Mouse (Mus musculus): Measurements from ENCODE around the gene Pds5a.
"Not testable (repeated sequence)": the region's sequence is repeated elsewhere in the genome, so short reads cannot be mapped to it uniquely, and the experiment has no call there.

Gene Pds5a

DNA sequence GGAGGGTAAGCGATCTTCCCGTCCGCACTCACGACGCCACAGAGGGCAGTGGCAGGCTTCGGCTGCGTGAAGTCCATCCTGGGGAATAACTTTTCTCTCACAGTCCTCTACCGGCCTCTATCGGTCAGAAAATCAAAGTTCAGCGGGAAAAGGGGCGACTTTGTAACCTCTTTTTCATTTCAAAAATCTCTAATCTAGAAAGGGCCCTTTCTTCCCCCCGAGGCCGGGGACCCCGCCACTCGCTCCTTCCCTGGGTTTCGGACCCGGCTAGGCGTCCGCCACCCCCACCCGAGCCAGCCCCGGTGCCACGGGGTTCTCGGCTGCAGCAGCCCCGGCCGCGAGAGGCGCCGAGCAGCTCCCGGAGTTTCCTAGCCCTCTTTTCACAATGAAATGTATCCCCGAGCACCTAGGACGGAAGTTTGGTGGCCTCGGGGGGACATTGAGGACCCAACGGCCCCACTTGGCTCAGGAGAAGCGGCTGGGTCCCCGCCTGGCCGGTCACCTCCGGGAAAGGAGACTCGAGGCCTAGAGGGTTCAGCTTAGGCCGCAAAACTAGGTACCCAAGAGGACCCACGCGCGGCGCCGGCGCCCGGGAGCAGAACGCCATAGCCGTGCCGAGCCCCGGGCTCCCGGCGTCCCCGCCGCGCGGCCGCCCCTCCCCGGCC lies 1.1 kb downstream of the Pds5a start:
- DNase-seq (ENCODE audit: low read depth), result peak; percentile 91

DNA sequence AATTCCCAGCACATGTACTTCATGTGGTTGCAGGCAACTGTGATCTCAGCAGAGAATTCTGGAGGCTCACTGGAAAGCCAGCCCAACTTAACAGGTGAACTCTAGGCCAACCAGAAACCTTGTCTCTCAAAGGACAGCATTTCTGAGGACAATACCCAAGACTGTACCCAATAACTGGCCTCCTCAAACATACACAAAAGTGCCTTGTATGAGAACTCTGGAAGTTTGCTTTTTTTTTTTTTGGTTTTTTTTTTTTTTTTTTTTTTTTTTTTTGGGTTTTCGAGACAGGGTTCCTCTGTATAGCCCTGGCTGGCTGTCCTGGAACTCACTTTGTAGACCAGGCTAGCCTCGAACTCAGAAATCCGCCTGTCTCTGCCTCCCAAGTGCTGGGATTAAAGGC lies 4.0 kb downstream of the Pds5a start:
- DNase-seq (ENCODE audit: low read depth), result not testable (repeated sequence)

DNA sequence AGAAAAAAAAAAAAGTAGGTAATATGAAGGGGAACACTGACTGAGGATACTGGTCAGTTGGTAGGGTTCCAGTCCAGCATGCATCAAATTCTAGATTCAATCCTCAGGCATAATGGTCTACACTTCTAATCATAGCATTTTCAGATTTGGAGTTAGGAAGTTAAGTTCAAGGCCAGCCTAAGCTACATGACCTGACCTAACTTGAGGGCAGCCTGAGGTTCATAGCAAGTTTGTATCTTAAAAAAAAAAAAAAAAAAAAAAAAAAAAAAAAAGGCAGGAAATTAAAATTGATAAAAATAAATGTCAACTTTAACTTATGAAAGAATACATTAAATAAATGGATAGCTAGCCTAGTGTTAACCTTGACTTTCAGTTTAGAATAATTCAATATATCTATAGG lies 5.1 kb downstream of the Pds5a start:
- no peak for DNase-seq (ENCODE audit: low read depth)

DNA sequence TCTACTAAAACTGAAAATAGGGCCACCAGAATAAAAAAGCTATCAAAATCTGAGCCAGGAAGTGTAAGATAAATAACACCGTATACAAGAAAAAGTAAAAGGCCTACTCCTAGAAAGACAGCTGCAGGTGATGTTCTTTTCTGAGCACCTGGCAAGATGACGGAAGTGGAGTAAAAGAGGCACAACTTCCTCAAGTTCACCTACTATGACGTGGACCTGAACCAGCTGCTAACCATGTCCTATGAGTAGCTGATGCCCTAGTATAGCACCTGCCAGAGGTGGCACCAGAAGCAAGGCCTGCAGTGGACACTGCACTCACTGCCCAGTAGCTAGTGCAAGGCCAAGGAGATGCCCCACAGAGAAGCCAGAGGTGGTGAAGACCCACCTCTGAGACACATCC lies 9.3 kb downstream of the Pds5a start:
- no peak for DNase-seq (ENCODE audit: low read depth)

DNA sequence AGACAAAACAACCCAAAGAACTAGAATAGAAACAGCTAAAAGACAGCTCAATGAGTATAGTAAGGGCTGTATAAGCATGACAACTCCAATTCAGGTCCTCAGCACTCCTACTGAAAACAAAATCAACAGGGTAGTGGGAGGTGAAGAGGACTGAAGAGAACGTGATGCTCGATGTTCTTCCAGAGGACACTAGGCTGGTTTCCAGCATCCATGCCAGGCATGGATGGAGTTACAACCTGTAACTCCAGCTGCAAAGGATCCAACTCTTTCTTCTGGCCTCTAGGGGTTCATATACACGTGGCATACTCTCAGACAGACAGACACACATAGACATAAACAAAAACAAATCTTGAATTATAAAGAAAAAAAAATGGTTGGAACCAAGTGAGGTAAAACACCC lies 11.3 kb downstream of the Pds5a start:
- DNase-seq (ENCODE audit: low read depth), result no peak

DNA sequence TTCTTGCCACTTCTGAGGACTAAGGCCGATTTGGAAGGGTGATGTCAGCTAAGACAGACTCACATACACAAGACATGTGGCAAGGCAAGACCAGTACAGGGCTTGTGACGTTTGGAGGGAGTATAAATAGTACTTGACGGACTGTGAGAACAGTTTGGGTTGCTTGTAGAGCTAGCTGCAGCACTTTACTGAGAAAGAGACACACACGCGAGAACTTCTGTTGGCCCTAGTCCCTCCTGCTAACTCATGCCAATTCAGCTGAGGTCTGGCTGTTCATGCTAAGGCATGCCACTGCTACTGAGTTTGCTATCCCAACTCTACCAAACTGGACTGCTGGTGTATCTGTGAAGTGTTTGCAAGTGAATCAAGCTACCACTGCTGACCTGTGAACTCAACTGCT lies 19.2 kb downstream of the Pds5a start:
- DNase-seq (ENCODE audit: low read depth), result no peak

DNA sequence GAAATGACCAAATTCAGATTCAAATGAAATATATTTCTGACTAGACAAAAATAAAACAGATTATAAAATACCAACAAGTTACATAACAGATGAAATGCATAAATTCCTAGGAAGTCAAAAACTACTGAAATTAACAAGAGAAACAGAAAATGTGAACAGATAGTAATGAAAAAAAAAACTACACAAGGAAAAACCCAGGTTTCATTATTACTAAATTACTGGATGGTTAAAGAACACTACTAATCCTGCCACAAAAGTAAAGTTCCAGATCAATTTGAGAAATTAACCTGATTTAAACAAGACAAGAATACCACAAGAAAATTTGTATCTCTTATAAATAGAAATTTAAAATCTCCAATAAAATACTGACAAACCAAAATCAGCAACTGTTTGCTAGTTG lies 25.9 kb downstream of the Pds5a start:
- DNase-seq (ENCODE audit: low read depth), result no peak

DNA sequence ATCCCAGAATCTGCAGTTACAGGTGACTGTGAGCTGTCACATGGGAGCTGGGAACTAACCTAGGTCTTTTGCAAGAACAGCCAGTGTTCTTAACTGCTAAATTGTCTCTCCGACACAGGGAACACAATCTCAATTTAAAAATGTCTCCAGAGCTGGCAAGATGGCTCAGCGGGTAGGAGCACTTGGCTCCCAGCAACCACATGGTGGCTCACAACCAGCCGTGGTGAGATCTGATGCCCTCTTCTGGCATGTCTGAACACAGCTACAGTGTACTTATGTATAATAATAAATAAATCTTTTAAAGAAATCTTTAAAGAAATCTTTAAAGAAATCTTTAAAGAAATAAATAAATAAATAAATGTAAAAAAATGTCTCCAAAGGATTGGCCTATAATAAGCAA lies 30.4 kb downstream of the Pds5a start:
- DNase-seq (ENCODE audit: low read depth), result no peak

DNA sequence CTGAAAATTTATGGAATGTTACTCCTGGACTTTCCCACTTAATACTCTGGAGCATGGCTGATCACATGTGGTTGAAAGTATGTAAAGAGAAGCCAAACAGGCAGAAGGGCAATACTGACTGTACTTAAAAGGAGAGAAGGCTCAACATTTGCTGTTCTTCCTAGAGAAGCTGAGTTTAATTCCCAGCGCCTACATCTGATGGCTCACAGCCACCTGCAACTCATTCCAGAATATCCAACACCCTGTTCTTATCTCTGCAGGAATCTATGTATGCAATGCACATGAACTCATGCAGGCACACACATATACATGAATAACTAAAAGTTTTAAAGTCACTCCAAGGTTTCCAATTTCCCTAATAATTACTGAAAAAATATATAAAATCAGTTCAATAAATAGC lies 32.7 kb downstream of the Pds5a start:
- peak; percentile 28 for DNase-seq (ENCODE audit: low read depth)

DNA sequence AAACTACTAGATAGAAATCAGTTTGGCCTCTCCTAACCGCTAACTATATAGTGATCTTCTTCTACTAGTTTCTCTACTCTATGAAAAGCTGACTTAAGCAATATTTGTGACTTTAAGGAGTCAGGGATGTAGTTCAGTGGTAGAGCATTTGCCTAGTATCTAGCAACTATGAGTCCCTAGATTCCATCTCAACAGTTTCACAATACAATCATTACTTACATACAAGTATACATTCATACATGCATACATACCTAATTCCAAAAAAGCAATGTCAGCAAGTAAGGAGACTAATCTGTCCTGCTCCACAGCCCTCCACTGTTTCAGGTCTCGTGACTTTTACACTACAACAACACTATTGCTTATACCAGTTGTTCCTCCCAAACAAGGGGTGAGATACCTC lies 36.1 kb downstream of the Pds5a start:
- DNase-seq (ENCODE audit: low read depth), result no peak

DNA sequence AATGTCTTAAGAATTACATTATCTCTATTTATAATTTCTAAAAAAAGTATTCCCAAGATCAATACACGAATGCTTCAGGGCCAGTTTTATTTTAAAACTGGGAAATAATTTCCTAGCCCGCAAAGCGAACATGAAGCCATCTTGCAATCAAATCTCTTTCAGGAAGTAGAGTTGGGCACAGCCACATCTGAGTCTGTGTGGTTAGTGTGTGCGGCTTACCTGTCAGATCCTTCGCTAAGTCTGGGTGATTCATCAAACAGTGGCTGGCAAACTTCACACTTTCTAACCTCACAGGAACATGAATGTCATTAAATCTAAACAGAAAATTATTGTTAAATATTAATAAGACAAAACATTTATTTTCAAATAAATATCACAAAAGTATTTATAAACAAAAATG lies 44.3 kb downstream of the Pds5a start:
- no peak for DNase-seq (ENCODE audit: low read depth)

DNA sequence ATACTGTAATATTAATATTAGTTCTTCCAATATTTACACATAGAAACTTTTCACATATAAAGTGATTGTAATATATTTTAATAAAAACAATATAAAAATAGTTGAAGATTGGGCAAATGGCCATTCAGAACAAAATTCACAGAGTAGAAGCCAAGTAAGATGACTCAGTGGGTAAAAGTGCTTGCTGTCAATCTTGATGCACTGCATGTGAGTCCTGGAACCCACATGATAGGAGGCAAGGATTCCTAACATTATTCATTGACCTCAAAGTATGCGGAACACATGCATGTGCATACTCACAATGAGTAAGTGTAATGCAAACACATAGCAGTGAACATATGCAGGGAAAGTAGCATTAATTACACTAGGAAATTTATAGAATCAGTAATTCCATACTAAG lies 59.2 kb downstream of the Pds5a start:
- peak; percentile 85 for DNase-seq (ENCODE audit: low read depth)

DNA sequence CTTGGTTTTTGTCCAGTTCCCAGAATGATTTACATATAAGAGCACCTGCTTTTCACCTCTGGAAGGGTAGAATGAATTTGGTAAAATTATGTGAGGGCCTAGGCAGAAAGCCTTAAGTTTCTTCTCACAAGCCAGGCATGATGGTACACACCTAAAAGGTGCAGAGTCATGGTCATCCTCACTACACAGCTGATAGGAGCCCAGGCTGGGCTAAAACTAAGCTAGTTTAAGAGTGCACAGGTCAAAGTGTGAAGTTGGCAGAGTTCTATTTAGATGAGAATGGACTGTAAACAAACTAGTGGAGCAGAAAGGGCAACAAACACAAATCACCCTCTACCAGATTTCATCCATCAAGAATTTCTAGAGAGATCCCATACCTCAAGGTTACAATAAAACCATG lies 73.7 kb downstream of the Pds5a start:
- DNase-seq (ENCODE audit: low read depth), result no peak

DNA sequence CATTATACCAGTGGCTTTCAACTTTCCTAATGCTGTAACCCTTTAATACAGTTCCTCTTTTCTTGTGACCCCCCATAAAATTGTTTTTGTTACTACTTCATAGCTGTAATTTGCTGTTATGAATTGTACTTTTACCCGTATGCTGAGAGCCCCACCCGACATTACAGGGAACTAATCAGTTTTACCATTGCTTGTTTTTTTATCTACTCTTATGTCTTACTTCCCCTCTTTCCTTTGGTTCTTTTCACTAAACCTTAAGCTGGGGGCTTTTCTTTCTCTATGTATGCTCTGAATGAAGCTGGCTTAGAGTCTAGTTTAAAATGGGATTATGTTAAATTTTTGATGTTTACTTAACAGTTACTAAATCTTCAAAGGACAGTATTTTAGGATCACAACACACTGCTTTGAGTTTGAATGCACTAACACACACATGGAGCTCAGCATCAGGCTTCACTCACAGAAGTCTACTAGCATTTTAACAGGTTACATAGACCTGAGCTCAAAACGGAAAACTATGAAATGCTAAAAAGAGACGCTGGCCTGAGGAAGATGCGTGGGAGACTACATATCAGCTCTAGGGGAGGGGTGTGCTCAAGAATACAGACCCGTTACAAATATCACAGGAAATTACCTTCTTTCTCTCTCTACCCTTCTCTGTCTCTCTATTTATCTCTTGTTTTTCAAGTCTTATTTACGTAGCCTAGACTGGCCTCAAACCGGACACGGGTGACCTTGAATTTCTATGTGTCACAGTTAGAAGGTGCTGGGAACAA lies 84.7 kb downstream of the Pds5a start:
- DNase-seq (ENCODE audit: low read depth), result no peak

DNA sequence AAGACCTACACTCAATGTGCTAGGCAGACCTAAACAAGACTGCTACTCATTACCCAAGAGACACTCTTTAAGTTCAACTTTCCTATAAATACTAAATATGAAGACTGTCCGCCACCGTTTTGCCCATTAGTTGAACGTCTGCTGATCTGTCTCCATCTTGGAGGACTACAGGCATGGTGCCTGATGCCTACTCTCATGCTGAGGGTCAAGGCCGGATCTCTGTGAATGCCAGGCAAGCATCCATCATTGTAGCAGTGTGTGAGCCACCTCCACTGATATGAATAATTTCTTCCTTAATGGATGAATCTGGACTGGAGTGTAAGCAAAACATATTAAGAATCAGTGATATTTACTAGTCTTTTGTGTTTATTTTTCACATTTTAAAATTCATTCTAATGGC lies 87.5 kb downstream of the Pds5a start:
- no peak for DNase-seq (ENCODE audit: low read depth)

DNA sequence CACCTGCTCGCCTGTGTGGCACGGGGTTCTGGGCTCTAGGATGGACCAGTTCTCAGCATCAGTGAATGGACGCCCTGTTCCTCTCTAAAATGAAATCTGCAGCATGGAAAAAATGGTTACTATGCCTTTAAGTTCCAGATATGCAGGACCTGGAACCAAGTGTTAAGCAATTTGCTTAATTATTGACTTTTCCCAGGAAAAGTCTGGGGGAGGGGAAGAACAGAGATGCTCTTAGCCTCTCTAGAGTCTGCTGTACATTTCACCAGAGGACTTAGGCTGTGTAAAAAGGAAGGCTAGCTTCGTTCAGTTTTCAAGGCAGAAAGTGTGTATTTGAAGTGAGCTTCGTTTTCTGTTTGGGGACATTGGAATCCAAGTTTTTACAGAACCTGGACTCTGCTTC lies 88.3 kb downstream of the Pds5a start:
- DNase-seq (ENCODE audit: low read depth), result no peak

DNA sequence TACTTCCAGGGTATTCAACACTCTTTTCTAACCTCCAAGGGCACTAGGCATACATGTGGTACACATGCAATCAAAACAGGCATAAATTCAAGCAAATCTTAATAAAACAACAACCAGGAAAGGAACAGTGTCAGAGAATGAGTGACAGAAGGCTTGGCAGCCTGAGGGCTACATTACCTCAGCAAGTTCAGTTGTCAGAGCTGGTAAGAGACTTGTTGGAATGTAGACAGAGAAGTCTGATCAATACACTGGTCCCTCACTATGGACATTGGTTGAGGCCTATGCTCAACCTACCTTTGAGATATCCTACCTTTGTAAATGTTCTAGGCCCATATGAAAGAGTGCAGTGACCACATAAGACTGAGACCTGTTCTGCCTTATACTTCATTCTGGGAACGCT lies 91.3 kb downstream of the Pds5a start:
- DNase-seq (ENCODE audit: low read depth), result no peak

DNA sequence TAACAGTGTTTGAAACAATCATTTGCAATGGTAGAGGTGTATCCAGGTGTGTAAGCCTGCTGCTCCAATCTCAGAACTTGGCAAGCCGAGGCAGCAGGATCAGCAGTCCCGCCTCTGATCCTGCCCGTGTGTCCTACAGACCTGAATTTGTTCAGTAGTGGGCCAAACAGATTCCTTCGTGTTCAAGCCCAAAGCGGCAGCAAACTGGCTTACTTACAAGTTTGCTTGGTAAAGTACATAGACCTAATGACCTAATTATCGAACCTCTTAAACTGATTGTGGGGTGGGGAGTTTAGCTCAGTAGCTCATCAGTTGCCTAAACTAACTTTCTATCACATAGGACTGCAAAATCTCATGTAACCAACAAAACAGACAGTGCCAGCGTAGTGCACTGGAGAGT lies 98.4 kb downstream of the Pds5a start:
- no peak for DNase-seq (ENCODE audit: low read depth)

DNA sequence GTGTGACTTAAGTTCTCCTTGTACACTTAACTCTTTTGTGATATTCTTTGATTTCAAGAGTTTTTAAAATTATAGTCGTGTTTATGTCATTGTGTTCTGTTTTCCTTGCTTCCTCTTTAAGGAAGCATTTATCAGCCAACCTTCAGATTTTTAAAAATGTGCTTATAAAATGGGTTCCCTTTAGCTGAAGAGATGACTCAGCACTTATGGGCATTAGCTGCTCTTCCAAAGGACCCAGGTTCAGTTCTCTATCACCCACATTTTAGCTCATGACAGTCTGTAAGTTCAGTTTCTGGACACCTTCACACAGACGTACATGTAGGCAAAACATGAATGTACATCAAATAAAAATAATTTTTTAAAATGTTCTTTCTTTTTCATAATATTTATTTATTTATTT lies 105.7 kb downstream of the Pds5a start:
- no peak for DNase-seq (ENCODE audit: low read depth)

DNA sequence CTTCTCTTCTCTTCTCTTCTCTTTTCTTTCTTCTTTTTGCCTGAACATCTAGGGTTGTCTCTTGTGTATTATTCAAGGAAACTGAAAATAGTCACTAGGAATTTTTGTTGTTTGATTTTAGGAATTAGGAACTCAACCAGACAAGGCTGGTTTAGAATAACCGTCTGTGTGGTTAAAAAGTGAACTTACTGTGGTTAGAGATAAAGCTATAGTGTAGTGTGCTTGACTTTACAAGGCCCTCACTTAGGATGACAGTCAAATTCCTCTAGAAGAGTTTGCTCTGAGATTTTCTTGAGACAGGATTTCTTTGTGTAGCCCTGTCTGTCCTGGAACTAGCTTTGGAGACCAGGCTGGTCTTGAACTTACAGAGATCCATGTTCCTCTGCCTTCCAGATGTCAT lies 107.9 kb downstream of the Pds5a start:
- no peak for DNase-seq (ENCODE audit: low read depth)

DNA sequence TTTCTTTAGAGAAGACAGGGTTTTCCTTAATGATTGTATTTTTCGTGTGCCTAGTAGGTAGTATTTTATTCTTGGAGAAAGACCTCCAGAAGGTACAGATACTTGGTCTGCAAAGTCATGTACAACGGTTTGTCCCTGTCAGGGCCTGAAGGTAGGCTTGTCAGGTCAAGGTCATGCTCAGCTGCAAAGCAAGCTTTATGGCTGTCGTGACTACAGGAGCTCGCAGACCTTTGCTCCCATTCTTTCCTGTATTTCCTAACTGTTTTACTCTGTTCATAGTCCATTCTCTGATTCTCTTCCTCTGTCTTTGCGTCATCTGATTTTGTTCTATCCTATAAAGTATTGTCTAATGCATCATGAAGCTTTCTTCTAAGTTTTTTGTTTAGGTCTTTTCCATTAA lies 111.8 kb downstream of the Pds5a start:
- no peak for DNase-seq (ENCODE audit: low read depth)

DNA sequence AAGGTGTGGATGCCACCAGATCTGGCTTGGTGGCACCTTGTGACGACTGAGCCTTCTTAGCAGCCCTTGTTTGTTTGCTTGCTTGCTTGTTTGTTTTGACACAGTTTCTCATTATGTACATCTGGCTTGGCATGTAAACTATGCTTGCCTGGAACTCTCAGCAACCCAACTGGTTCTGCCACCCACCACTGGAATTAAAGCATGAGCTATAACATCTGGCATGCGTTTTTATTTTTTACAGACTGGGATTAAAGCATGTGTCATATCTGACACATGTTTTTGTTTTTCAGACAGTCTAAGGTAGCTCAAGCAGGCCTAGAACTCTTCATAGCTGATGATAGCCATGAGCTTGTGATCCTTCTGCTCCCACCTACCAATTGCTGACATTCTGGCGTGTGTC lies 119.5 kb downstream of the Pds5a start:
- peak; percentile 56 for DNase-seq (ENCODE audit: low read depth)

DNA sequence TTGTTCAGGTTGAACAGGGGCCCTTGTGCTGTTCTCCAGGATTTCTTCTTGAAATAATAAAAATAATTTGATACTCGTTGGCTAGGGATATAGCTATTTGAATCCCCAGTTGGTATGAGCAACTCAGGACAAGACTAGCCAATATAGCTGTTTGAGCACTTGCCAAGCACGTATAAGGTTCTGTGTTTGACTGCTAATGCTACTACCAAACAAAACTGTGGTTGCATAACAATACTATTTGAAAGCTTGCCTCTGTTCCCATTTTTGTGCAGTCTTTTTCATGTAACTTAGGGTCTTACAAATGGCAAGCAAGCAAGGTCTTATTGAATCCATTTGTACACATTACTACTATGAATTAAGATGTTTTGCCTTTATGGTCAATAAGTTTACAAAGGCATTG lies 122.2 kb downstream of the Pds5a start:
- peak; percentile 37 for DNase-seq (ENCODE audit: low read depth)

DNA sequence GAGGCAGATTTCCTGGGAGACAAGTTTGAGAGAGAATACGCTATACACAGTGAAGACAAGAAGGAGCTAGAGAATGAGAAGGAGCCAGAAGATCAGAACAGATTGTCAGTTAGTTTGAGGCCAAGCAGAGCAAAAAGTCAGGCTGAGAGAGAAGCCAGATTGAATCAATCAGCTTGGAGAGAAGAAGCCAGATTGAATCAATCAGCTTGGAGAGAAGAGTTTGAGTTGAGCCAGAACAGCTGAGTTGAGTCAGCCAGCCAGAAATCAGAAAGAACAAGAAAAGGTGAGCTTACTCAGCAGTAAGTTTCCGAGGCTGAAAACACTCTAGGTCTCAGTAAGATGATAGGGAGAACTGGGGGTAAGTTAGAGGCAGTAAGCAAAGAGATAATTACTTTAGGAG lies 123.2 kb downstream of the Pds5a start:
- peak; percentile 60 for DNase-seq (ENCODE audit: low read depth)

Data from NIH3T3 (cell line).